Mouse (Mus musculus) liver, postnatal 0 days (tissue): ENCODE results near the gene Chd6. TPM values are rescaled to one million over a fixed set of nuclear protein-coding genes. Genes with fewer than 3 reads are reported as not detected.

Experiments used
- ATAC-seq: fragments of 200-750 bp; cut with Nextera tagmentation; 2 replicates; pipeline ENCODE4 v1.8.0; 2017; ENCODE audit warnings: mild to moderate bottlenecking, moderate library complexity
- DNase-seq: peaks from one replicate; pipeline ENCODE4 v3.0.0-alpha.2; 2016
- H3K27ac ChIP-seq: fragments of 300-500 bp; sonication (generic); 2 replicates; pipeline ENCODE4 v1.5.1; 2014; ENCODE audit warnings: antibody characterized with exemption, moderate library complexity, mild to moderate bottlenecking, low read depth
- H3K27me3 ChIP-seq: fragments of 300-500 bp; sonication (generic); 2 replicates; pipeline ENCODE4 v1.6.1; 2014; ENCODE audit warnings: low read length, control low read depth, mixed read lengths; ENCODE audit not compliant: insufficient read depth
- H3K36me3 ChIP-seq: fragments of 300-500 bp; sonication (generic); replicated peaks from 2 replicates; pipeline ENCODE4 v1.6.1; 2014; ENCODE audit warnings: mild to moderate bottlenecking, control low read depth, low read length, moderate library complexity, mixed read lengths; ENCODE audit not compliant: insufficient read depth
- H3K4me1 ChIP-seq: fragments of 300-500 bp; sonication (generic); 2 replicates; pipeline ENCODE4 v1.6.1; 2014; ENCODE audit warnings: antibody characterized with exemption, mild to moderate bottlenecking, control low read depth; ENCODE audit not compliant: insufficient read depth
- H3K4me2 ChIP-seq: fragments of 300-500 bp; sonication (generic); 2 replicates; pipeline ENCODE4 v1.6.1; 2014; ENCODE audit warnings: low read depth, mild to moderate bottlenecking, low read length, moderate library complexity, mixed read lengths
- H3K4me3 ChIP-seq: fragments of 300-500 bp; sonication (generic); 2 replicates; pipeline ENCODE4 v1.5.1; 2014; ENCODE audit warnings: low read depth, low read length
- H3K9ac ChIP-seq: fragments of 300-500 bp; sonication (generic); replicated peaks from 2 replicates; pipeline ENCODE4 v1.6.1; 2014; ENCODE audit warnings: mild to moderate bottlenecking, moderate library complexity
- H3K9me3 ChIP-seq: fragments of 300-500 bp; sonication (generic); 2 replicates; pipeline ENCODE4 v1.6.1; 2016; ENCODE audit warnings: mild to moderate bottlenecking, control low read depth, low read length, mixed read lengths
- CTCF ChIP-seq: sonication (generic); IDR thresholded peaks from 2 replicates; pipeline ENCODE4 v1.5.1; 2016; ENCODE audit warnings: antibody characterized with exemption, low read depth
- EP300 ChIP-seq: IDR thresholded peaks from 2 replicates; pipeline ENCODE4 v1.6.1; 2016; ENCODE audit warnings: antibody characterized with exemption, low read depth, mild to moderate bottlenecking
- WGBS: fragments of 180-500 bp; shearing (Covaris S2); extraction: QIAGEN DNeasy Blood & Tissue Kit; methylation state at CpG from one replicate; pipeline ENCODE4 v1.1.7; 2014; ENCODE audit not compliant: insufficient replicate concordance; 5-methylcytosine and 5-hydroxymethylcytosine counted together
- polyA plus RNA-seq: library from polyadenylated mRNA; unstranded; fragments of >200 nt; fragmentation: Nextera tagmentation; extraction: Ambion mirVana; gene quantifications from 2 replicates; pipeline ENCODE4 v1.2.1, GENCODE M21; 2015

Gene Chd6
- polyA plus RNA-seq, 1 experiment from 2014 or later, result 4.0 TPM

- 76% methylated on average over 7 of the region's 7 CpGs for WGBS
- TF ChIP-seq CTCF (peak; percentile 29; the same call in 1 of the 2 replicates), EP300 (no peak)
- no peaks in the 10 kb centered on the region for H3K4me1 ChIP-seq
- H3K27ac ChIP-seq, result no peak overlapping the region
- H3K36me3 ChIP-seq, result peaks cover 32% of the 10 kb centered on the region
- no peak overlapping the region for H3K9ac ChIP-seq
- no peak for ATAC-seq
- H3K4me2 ChIP-seq, result no peak overlapping the region
- H3K9me3 ChIP-seq, result no peaks in the 10 kb centered on the region
- DNase-seq, result no peak
- no peak overlapping the region for H3K4me3 ChIP-seq
- H3K27me3 ChIP-seq, result no peaks in the 10 kb centered on the region
These were observed 153.5 kb downstream of the Chd6 start for GRCm38 (mm10) chr2:160955331-160955730.

- H3K9me3 ChIP-seq, result no peaks in the 10 kb centered on the region
- peaks cover 26% of the 10 kb centered on the region for H3K36me3 ChIP-seq
- H3K9ac ChIP-seq, result no peak overlapping the region
- H3K4me3 ChIP-seq, result no peak overlapping the region
- no peak overlapping the region for H3K4me2 ChIP-seq
- 87% methylated on average over 3 of the region's 3 CpGs for WGBS
- no peaks in the 10 kb centered on the region for H3K4me1 ChIP-seq
- no peaks in the 10 kb centered on the region for H3K27me3 ChIP-seq
- ATAC-seq, result no peak
- DNase-seq, result no peak
- TF ChIP-seq CTCF (no peak), EP300 (no peak)
- no peak overlapping the region for H3K27ac ChIP-seq
These were observed 154.3 kb downstream of the Chd6 start for GRCm38 (mm10) chr2:160954541-160954940.

- Histone ChIP-seq H3K4me1 (no peaks in the 10 kb centered on the region), H3K36me3 (peaks cover 32% of the 10 kb centered on the region), H3K27me3 (no peaks in the 10 kb centered on the region), H3K4me2 (no peak overlapping the region), H3K9ac (no peak overlapping the region), H3K27ac (no peak overlapping the region), H3K4me3 (no peak overlapping the region), H3K9me3 (no peaks in the 10 kb centered on the region)
- WGBS, result 70% methylated on average over 7 of the region's 7 CpGs
- no peak for DNase-seq
- no peak for TF ChIP-seq CTCF
- ATAC-seq, result no peak
These were observed 155.6 kb downstream of the Chd6 start for GRCm38 (mm10) chr2:160953131-160953873.

- Histone ChIP-seq H3K27me3 (no peaks in the 10 kb centered on the region), H3K4me2 (no peak overlapping the region), H3K4me1 (no peaks in the 10 kb centered on the region), H3K4me3 (no peak overlapping the region), H3K9ac (no peak overlapping the region), H3K27ac (no peak overlapping the region), H3K9me3 (no peaks in the 10 kb centered on the region), H3K36me3 (peaks cover 31% of the 10 kb centered on the region)
- ATAC-seq (no peak), DNase-seq (no peak)
- TF ChIP-seq EP300, result no peak
- TF ChIP-seq CTCF, result no peak
- 77% methylated on average over 4 of the region's 4 CpGs for WGBS
These were observed 157.3 kb downstream of the Chd6 start for GRCm38 (mm10) chr2:160951595-160951994.

- Histone ChIP-seq H3K36me3 (no peaks in the 10 kb centered on the region), H3K4me2 (no peak overlapping the region), H3K4me1 (no peaks in the 10 kb centered on the region), H3K27me3 (no peaks in the 10 kb centered on the region), H3K4me3 (no peak overlapping the region), H3K9me3 (no peaks in the 10 kb centered on the region), H3K9ac (no peak overlapping the region), H3K27ac (no peak overlapping the region)
- TF ChIP-seq CTCF, result peak; percentile 39
- TF ChIP-seq EP300, result no peak
- DNase-seq (no peak), ATAC-seq (no peak)
- WGBS, result 60% methylated on average over 3 of the region's 3 CpGs
These were observed 166.4 kb downstream of the Chd6 start for GRCm38 (mm10) chr2:160942443-160942842.

- no peak overlapping the region for H3K4me2 ChIP-seq
- no peaks in the 10 kb centered on the region for H3K4me1 ChIP-seq
- no peak overlapping the region for H3K4me3 ChIP-seq
- H3K27me3 ChIP-seq, result no peaks in the 10 kb centered on the region
- no peak overlapping the region for H3K9ac ChIP-seq
- no peak for DNase-seq
- ATAC-seq, result no peak
- no peak for TF ChIP-seq CTCF
- TF ChIP-seq EP300, result no peak
- no peak overlapping the region for H3K27ac ChIP-seq
- H3K36me3 ChIP-seq, result no peaks in the 10 kb centered on the region
- H3K9me3 ChIP-seq, result no peaks in the 10 kb centered on the region
- WGBS, result 66% methylated on average over 17 of the region's 17 CpGs
These were observed 167.8 kb downstream of the Chd6 start for GRCm38 (mm10) chr2:160940930-160941709.
